Mouse (Mus musculus) hindbrain, embryonic 12.5 days (tissue): ENCODE measurements around the gene Gm49721. TPM values are rescaled to one million over a fixed set of nuclear protein-coding genes. Genes with fewer than 3 reads are reported as not detected.
"Not testable (repeated sequence)": the region's sequence is repeated elsewhere in the genome, so short reads cannot be mapped to it uniquely, and the experiment has no call there.

Experiments
- ATAC-seq: fragments of 200-750 bp; cut with Nextera tagmentation; 2 replicates; pipeline ENCODE4 v1.8.0; 2017; ENCODE audit warnings: moderate TSS enrichment; ENCODE audit not compliant: low FRiP score
- H3K27ac ChIP-seq: fragments of 300-500 bp; sonication (generic); 2 replicates; pipeline ENCODE4 v1.5.1; 2016; ENCODE audit warnings: mild to moderate bottlenecking
- H3K27me3 ChIP-seq: fragments of 300-500 bp; sonication (generic); 2 replicates; pipeline ENCODE4 v1.6.1; 2016; ENCODE audit warnings: mild to moderate bottlenecking
- H3K36me3 ChIP-seq: fragments of 300-500 bp; sonication (generic); 2 replicates; pipeline ENCODE4 v1.6.1; 2016; ENCODE audit warnings: mild to moderate bottlenecking
- H3K4me1 ChIP-seq: fragments of 300-500 bp; sonication (generic); 2 replicates; pipeline ENCODE4 v1.6.1; 2016
- H3K4me2 ChIP-seq: fragments of 300-500 bp; sonication (generic); replicated peaks from 2 replicates; pipeline ENCODE4 v1.6.1; 2016; ENCODE audit warnings: mild to moderate bottlenecking
- H3K4me3 ChIP-seq: fragments of 300-500 bp; sonication (generic); 2 replicates; pipeline ENCODE4 v1.5.1; 2016; ENCODE audit warnings: mild to moderate bottlenecking
- H3K9ac ChIP-seq: fragments of 300-500 bp; sonication (generic); 2 replicates; pipeline ENCODE4 v1.6.1; 2016; ENCODE audit warnings: mild to moderate bottlenecking, moderate library complexity
- H3K9me3 ChIP-seq: fragments of 300-500 bp; sonication (generic); replicated peaks from 2 replicates; pipeline ENCODE4 v1.6.1; 2016; ENCODE audit warnings: mild to moderate bottlenecking
- WGBS: fragments of 180-500 bp; shearing (Covaris S2); methylation state at CpG from one replicate; pipeline ENCODE4 v1.1.7; 2016; 5-methylcytosine and 5-hydroxymethylcytosine counted together
- polyA plus RNA-seq: library from polyadenylated mRNA; unstranded; fragments of >200 nt; fragmentation: Nextera tagmentation; extraction: Ambion mirVana; gene quantifications from 2 replicates; pipeline ENCODE4 v1.2.1, GENCODE M21; 2016

The Gm49721 gene
- polyA plus RNA-seq, 1 experiment from 2014 or later, result 0.84 TPM

DNA sequence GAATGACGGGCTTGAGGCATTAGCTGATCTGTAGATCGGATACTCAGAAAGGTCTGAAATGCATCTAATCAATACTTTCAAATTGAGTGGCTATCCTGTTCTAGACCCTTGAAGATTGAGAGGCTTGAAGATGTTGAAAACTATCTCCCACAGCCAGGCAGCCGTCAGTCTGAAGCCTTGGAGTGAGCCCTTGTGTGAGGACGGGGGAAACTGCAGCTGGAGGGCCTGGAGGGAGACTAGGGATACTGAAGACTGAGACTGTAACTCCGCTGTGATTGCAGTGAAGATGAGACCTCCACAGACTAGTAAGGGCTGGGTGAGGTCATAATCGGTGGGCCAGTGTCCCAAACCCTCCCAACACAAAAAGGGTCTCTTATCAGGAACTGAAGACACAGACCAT is 16.4 kb upstream of the Gm49721 start:
- H3K4me3 ChIP-seq, H3K27ac ChIP-seq, H3K36me3 ChIP-seq, H3K4me1 ChIP-seq, H3K27me3 ChIP-seq, ATAC-seq, H3K9ac ChIP-seq, H3K4me2 ChIP-seq, H3K9me3 ChIP-seq: not testable (repeated sequence)
- WGBS, result 77% methylated on average over 4 of the region's 6 CpGs

DNA sequence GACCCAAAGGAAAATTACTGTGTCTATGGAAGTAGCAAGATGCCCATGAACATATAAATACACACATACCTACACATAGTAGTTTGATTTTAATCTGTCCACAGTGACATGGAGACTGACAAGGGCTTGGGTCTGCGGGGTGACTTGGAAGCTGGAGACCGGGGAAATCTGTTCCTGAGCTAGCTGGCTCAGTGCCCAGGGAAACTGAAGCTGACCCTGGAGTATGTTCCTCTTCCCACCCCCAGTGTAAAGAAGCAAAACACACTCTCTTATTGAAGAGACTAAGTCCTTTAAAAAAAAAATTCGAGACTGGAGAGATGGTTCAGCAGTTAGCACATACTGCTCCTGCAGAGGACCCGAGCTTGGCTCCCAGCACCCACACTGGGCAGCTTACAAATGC is 15.8 kb upstream of the Gm49721 start:
- not testable (repeated sequence) for H3K4me2 ChIP-seq, ATAC-seq, H3K27ac ChIP-seq, H3K9me3 ChIP-seq, H3K4me1 ChIP-seq, H3K9ac ChIP-seq, H3K36me3 ChIP-seq, H3K4me3 ChIP-seq, H3K27me3 ChIP-seq
- 79% methylated on average over 4 of the region's 4 CpGs for WGBS

DNA sequence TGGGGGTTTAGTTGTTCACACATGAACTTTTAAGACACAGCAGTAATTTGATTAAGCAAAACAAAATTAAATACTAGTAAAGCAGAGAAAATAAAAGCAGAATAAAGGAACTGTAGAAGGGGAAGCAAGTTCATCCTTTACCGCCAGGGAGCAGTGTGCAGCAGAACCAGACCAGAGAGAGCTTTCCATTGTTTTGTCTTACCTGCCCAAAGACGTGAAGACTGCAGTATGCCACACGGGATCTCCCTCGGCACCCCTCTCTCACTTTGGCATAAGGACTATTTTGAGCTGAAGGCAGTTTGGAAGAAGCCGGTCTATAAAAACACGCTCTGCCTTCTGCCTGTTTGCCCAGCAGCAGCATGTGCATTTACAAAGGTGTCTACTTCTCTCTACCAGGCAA is 13.3 kb upstream of the Gm49721 start:
- H3K9ac ChIP-seq, H3K36me3 ChIP-seq, H3K9me3 ChIP-seq, H3K4me2 ChIP-seq, H3K27ac ChIP-seq, H3K27me3 ChIP-seq, ATAC-seq, H3K4me3 ChIP-seq, H3K4me1 ChIP-seq: not testable (repeated sequence)
- WGBS, result 19% methylated on average over 6 of the region's 6 CpGs

DNA sequence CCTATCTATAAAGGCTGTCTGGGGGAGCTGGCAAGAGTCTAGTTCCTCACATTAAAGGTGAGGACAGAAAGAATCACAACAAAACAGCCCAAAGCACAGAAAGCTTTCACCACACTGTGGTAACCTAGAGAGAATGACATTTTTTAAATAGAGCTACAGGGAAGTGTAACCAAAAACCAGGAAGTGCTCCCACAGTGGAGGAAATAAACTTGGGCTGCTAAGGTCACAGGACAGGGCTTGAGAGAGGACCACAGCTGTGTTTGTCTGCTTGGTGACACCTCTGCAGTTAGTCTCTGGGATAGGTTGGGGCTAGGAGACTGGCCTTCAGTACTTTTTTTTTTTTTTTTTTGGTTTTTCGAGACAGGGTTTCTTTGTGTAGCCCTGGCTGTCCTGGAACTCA is 11.0 kb upstream of the Gm49721 start:
- no CpG with 5 or more reads among the region's 1 CpGs for WGBS
- not testable (repeated sequence) for ATAC-seq, H3K9me3 ChIP-seq, H3K4me3 ChIP-seq, H3K4me2 ChIP-seq, H3K27me3 ChIP-seq, H3K4me1 ChIP-seq, H3K9ac ChIP-seq, H3K36me3 ChIP-seq, H3K27ac ChIP-seq

DNA sequence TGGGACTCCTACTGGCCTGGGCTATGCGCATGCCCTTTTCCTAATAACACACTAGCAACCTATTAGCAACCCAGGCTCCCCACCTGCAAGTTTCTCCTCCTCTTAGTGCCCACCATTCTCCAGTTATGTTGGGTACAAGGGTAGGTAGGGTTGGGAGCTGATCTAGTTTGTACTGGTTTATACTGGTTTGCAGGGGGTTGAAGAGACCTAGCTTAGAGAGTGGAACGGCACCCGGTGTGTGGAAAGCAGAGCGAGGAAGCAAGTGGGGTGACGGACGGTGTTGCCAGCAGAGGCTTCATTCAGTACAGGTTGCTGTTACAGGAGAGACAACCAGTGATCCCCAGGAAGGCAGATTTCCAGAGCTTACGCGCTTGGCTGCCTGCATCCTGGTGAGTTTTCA is 8.4 kb upstream of the Gm49721 start, which contains the start of gene Rnaset2b:
TSS of gene Rnaset2b (plus strand) at position 301 of the 400 bp plus-strand sequence.
- not testable (repeated sequence) for ATAC-seq, H3K4me2 ChIP-seq, H3K4me1 ChIP-seq, H3K27me3 ChIP-seq, H3K27ac ChIP-seq, H3K4me3 ChIP-seq, H3K9ac ChIP-seq, H3K36me3 ChIP-seq, H3K9me3 ChIP-seq
- WGBS, result 100% methylated on average over 1 of the region's 8 CpGs

DNA sequence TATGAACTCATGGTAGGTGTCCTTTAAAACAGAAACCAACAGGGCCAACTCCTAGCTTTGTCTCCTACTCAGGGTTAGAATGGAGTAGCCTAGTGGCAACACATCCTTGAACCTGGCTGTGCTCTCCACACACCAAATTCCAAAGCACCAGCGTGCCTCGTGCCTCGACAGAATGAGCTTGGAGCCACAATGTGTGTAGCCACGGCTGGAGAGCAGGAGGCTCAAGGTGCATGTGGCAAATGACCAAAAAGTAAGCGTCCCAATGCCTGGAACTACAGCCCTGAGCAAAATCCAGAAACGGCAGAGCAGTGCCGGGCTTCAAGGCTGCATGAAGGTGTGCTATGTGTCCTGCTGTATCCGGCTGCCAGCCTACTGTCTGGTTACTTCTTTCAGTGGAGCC is 7.5 kb upstream of the Gm49721 start:
- not testable (repeated sequence) for H3K4me1 ChIP-seq, ATAC-seq, H3K36me3 ChIP-seq, H3K27me3 ChIP-seq, H3K9ac ChIP-seq, H3K4me2 ChIP-seq, H3K4me3 ChIP-seq, H3K9me3 ChIP-seq, H3K27ac ChIP-seq
- 86% methylated on average over 7 of the region's 8 CpGs for WGBS

DNA sequence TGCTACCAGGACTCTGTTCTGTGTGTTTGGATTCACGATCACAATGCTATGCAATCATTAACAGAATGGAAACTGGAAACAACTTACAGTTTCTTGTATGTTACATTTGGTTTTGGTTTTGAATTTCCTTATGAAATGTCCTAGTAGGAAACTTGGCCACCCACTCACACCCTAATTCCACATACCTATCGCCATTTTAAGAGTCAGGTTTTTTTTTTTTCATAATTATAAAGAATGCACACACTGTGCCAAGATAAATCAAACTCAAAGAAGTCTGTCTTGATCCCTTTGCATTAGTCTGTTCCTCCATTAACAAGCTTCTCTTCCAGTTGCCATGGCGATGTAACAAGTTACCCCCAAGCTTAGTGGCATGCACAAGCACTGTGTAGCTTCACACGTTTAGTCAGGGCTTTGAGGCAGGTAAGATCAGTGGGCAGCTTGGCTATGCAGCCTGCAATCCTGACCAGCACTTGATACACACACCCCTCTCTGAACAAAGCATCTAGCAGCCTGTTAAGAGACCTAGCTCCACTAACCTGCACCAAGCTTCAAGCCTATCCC is 5.8 kb upstream of the Gm49721 start:
- not testable (repeated sequence) for ATAC-seq, H3K27ac ChIP-seq, H3K9ac ChIP-seq, H3K4me3 ChIP-seq, H3K4me2 ChIP-seq, H3K4me1 ChIP-seq, H3K27me3 ChIP-seq, H3K36me3 ChIP-seq, H3K9me3 ChIP-seq
- WGBS, result 66% methylated on average over 4 of the region's 4 CpGs

DNA sequence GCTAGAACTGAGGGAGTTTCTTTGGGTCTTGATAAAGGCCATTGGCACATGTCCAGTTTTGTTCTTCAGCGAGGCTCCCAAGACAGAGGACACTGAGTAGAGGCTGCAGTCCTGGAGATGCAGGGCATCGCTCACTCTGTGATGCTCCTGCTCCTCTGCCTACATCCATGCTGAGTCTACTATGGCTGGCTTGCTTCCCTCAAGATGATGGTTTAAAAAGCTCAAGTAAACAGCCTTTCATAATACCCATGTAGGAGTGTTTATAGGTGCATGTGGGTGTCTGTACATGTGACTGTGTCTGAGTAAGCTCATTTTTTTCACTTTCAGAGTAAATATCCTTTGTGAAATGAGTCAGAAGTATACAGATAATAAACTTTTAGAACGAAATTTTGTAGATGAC is 3.7 kb upstream of the Gm49721 start:
- not testable (repeated sequence) for H3K27me3 ChIP-seq, ATAC-seq, H3K27ac ChIP-seq, H3K9me3 ChIP-seq, H3K4me1 ChIP-seq, H3K4me2 ChIP-seq, H3K36me3 ChIP-seq, H3K4me3 ChIP-seq, H3K9ac ChIP-seq
- WGBS, result 79% methylated on average over 3 of the region's 3 CpGs

DNA sequence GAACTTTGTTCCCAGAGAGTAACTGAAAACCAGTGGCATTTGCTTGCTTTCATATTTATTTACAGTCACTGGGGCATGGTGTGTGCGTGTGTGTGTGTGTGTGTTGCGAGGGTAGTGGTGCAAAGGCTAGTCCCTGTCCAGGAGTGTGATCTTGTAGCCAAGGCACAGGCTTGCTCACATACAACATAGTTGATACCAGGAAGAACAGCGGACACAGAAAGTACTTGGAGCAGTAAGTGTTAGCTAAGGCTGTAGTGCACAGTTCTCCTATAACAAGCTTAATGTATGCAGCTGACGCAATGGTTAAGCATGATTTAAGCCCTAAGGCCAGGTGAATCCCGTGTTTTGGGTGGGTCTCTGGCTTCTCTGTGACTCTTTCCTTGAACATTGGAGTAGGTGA is 676 bp downstream of the Gm49721 start:
- ATAC-seq, result peak; percentile 30; the same call in 1 of the 2 replicates
- WGBS, result 30% methylated on average over 5 of the region's 5 CpGs
- Histone ChIP-seq H3K9ac (peak overlapping the region; percentile 62; the same call in 1 of the 2 replicates), H3K4me2 (peak overlapping the region; percentile 54), H3K4me3 (peak overlapping the region; percentile 50)
- H3K9me3 ChIP-seq, H3K36me3 ChIP-seq, H3K4me1 ChIP-seq, H3K27ac ChIP-seq, H3K27me3 ChIP-seq: not testable (repeated sequence)

DNA sequence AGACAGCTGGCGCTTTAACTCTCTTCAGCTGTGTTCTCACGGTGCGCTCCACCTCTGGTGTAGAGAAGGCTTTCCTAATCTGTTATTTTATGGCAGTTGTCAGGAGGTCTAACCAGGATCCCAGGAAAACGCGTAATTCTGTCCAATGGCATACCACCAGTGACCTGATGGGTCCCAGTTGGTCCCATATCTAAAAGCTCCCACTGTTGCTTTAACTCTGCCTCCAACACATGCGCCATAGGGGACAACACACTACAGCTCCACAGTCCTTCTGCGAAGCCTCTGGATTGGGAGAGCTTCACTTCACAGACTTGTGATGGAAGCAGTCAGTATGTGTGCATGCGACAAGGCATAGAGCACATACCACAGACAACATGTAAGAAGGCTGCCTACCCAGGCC is 1.4 kb downstream of the Gm49721 start:
- not testable (repeated sequence) for H3K4me2 ChIP-seq, ATAC-seq, H3K36me3 ChIP-seq, H3K27ac ChIP-seq, H3K4me3 ChIP-seq, H3K9ac ChIP-seq, H3K27me3 ChIP-seq, H3K9me3 ChIP-seq, H3K4me1 ChIP-seq
- 99% methylated on average over 5 of the region's 8 CpGs for WGBS

DNA sequence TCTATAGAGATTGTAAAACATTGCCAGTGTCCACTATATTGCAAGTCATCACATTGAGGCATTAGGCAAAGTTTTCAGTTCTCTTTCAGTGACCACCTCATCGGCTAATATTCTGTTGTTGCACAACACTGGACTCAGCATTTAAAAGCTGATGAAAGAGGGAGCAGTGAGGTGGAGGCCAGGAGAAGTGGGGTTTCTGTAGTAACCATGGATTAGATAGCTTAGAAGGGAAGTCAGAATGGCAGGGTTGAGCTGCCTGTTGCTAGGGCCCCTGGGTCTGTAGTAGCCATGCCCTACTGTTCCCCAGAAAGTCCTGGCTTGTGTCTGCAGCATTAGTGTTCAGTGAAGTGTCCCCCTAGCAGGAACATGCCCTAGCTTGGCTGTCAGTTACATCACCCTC is 7.4 kb downstream of the Gm49721 start:
- H3K4me1 ChIP-seq, H3K36me3 ChIP-seq, H3K9ac ChIP-seq, H3K4me2 ChIP-seq, H3K4me3 ChIP-seq, H3K9me3 ChIP-seq, H3K27me3 ChIP-seq, ATAC-seq, H3K27ac ChIP-seq: not testable (repeated sequence)
- WGBS, result 100% methylated on average over 1 of the region's 1 CpGs

DNA sequence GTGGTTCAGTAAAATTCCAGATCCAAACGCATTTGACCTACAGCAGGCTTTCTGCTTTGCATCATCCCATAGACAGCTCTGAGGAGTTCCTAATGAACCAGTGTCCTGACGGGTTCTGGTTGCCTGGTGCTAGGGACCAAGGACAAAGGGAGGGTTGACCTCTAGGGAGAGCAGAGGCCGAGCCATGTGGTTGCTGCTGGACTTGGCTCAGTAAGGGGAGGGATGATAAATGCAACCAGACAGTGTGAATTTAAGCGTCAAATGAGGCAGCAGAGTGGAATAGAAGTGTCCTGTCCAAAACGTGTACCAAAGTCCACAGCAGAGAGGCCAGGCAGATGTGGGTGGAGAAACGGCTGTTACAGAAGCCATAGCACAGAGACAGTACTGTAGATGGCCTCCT is 16.8 kb downstream of the Gm49721 start:
- not testable (repeated sequence) for H3K9me3 ChIP-seq, H3K4me2 ChIP-seq, ATAC-seq, H3K9ac ChIP-seq, H3K4me1 ChIP-seq, H3K4me3 ChIP-seq, H3K36me3 ChIP-seq, H3K27me3 ChIP-seq, H3K27ac ChIP-seq
- no CpG with 5 or more reads among the region's 6 CpGs for WGBS

DNA sequence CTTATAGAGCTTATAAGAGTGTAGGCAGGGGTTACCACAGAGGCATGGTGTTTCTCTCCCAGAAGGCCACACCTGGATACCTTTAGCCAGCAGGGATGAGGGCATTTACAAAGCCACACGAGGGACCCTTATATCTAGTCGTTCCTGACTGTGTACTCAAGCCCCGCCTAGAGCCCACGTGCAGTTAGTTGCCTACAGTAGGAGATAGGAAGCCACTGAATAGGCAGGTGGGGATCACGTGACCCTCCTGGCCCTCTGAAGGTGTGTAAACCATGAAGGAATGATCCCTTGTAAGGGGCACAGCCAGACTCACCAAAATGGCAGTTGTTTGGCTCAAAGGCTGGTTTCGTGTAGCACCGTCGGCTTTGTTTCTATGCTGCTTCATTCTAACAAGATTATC is 18.1 kb downstream of the Gm49721 start:
- not testable (repeated sequence) for H3K9me3 ChIP-seq, ATAC-seq, H3K9ac ChIP-seq, H3K4me1 ChIP-seq, H3K27ac ChIP-seq, H3K4me3 ChIP-seq, H3K27me3 ChIP-seq, H3K36me3 ChIP-seq, H3K4me2 ChIP-seq
- 92% methylated on average over 8 of the region's 8 CpGs for WGBS
